Mouse (Mus musculus) olfactory bulb, adult 2 months (tissue): ENCODE data around the gene Rel.

Experiments
- CTCF ChIP-seq: fragments of 200-500 bp; IDR thresholded peaks from 2 replicates; pipeline ENCODE4 v1.5.1; 2012; ENCODE audit warnings: low read depth, mild to moderate bottlenecking, low read length, moderate library complexity; ENCODE audit not compliant: insufficient read depth
- POLR2A ChIP-seq: fragments of 200-500 bp; IDR thresholded peaks from 2 replicates; pipeline ENCODE4 v1.6.1; 2012; ENCODE audit warnings: mild to moderate bottlenecking, low read depth, low read length, moderate library complexity; ENCODE audit not compliant: insufficient read depth

DNA sequence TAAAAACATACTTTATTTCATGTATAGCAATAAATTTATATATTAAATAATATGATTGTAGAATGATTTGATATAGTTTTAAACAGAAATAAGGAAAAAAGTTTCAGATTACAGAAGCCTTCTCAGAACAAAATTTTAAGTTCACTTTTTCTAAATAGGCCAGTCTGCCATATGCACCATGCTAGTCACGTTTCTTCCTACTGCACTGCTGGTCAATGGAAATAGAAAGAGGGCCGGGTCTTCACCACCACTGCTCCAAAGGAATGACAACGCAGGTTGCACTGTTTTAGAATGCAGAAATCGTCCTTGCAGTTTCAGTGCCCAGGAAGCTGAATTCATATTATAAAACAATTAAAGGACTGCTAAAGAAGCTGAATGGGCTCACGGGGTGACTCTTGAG, 12.3 kb upstream of the Rel start:
- TF ChIP-seq CTCF (no peak), POLR2A (no peak)
